Mouse (Mus musculus) heart, adult 8-10 months (tissue): Measurements from ENCODE around the gene Spred2. TPM values are rescaled to one million over a fixed set of nuclear protein-coding genes. Genes with fewer than 3 reads are reported as not detected.
A peak's percentile ranks its signal among the peaks of the same experiment; 100 is the strongest.
"Not testable (repeated sequence)": the region's sequence is repeated elsewhere in the genome, so short reads cannot be mapped to it uniquely, and the experiment has no call there.

ENCODE experiments used
- DNase-seq: peaks from one replicate; pipeline ENCODE4 v3.0.0; 2022; ENCODE audit warnings: low spot score
- total RNA-seq, 4 experiments: library from RNA; stranded (reverse); gene quantifications; 2 replicates each; pipeline ENCODE4 v1.2.4; 2022

The Spred2 gene
- total RNA-seq, 4 experiments from 2014 or later: 17.0 to 20.7 (median 20.0) TPM

GRCm38 (mm10) chr11:20018905-20019304, 94.7 kb downstream of the Spred2 start:
- DNase-seq: no peak

- no peak for DNase-seq
These were observed 96.5 kb downstream of the Spred2 start for GRCm38 (mm10) chr11:20020720-20021119.

- DNase-seq: no peak
These were observed 98.3 kb downstream of the Spred2 start for GRCm38 (mm10) chr11:20022462-20022861.

- no peak for DNase-seq
These were observed 98.8 kb downstream of the Spred2 start for GRCm38 (mm10) chr11:20022911-20023482.

GRCm38 (mm10) chr11:20025899-20026298, 101.7 kb downstream of the Spred2 start:
- no peak for DNase-seq

- DNase-seq: no peak
These were observed 103.5 kb downstream of the Spred2 start for GRCm38 (mm10) chr11:20027719-20028118.

- DNase-seq: no peak
These were observed 104.2 kb downstream of the Spred2 start for GRCm38 (mm10) chr11:20028396-20028795.

- DNase-seq: no peak
These were observed 104.8 kb downstream of the Spred2 start for GRCm38 (mm10) chr11:20029014-20029413.

- DNase-seq: not testable (repeated sequence)
These were observed 106.8 kb downstream of the Spred2 start for GRCm38 (mm10) chr11:20030973-20031372.

- peak; percentile 45 for DNase-seq
These were observed 107.4 kb downstream of the Spred2 start for GRCm38 (mm10) chr11:20031536-20031935.

- DNase-seq: no peak
These were observed 109.5 kb downstream of the Spred2 start for GRCm38 (mm10) chr11:20033541-20034160.

GRCm38 (mm10) chr11:20034337-20034947, 110.3 kb downstream of the Spred2 start:
- DNase-seq: no peak

GRCm38 (mm10) chr11:20035343-20035928, 111.3 kb downstream of the Spred2 start:
- no peak for DNase-seq

GRCm38 (mm10) chr11:20035972-20036371, 111.8 kb downstream of the Spred2 start:
- DNase-seq: no peak

- no peak for DNase-seq
These were observed 113.6 kb downstream of the Spred2 start for GRCm38 (mm10) chr11:20037739-20038138.

- no peak for DNase-seq
These were observed 114.5 kb downstream of the Spred2 start for GRCm38 (mm10) chr11:20038723-20039122.

- DNase-seq: no peak
These were observed 117.2 kb downstream of the Spred2 start for GRCm38 (mm10) chr11:20041164-20041920.

- DNase-seq: no peak
These were observed 117.9 kb downstream of the Spred2 start for GRCm38 (mm10) chr11:20042106-20042505.

GRCm38 (mm10) chr11:20043256-20043655, 119.1 kb downstream of the Spred2 start:
- no peak for DNase-seq

GRCm38 (mm10) chr11:20045586-20045985, 121.4 kb downstream of the Spred2 start:
- no peak for DNase-seq

- DNase-seq: no peak
These were observed 128.8 kb downstream of the Spred2 start for GRCm38 (mm10) chr11:20052814-20053536.
